Mouse (Mus musculus) hematopoietic stem cell, adult 5-6 weeks (primary cell): Measurements from ENCODE around the gene Ugt1a10. TPM values are rescaled to one million over a fixed set of nuclear protein-coding genes. Genes with fewer than 3 reads are reported as not detected.

Experiments used
- ATAC-seq, 2 experiments: fragments of 125-278 bp in 1 of 2; replicated peaks in 1 of 2; 2 replicates each; pipeline ENCODE4 v1.8.0; 2016 to 2017; ENCODE audit warnings: inconsistent platforms in 2 of 2, mild to moderate bottlenecking in 2 of 2, moderate number of reproducible peaks in 2 of 2, low read depth in 1 of 2, moderate TSS enrichment in 1 of 2; ENCODE audit not compliant: low FRiP score in 2 of 2, poor library complexity in 2 of 2, severe bottlenecking in 2 of 2, insufficient read depth in 1 of 2, low TSS enrichment in 1 of 2
- total RNA-seq: library from RNA; stranded (forward); fragments of 172-1452, 232-1000 nt; gene quantifications from 2 replicates; pipeline ENCODE4 v1.2.3, GENCODE M21; 2017

Ugt1a10 gene
- total RNA-seq, 1 experiment from 2014 or later, result not detected

GRCm38 (mm10) chr1:88264869-88265240 is 209.7 kb downstream of the Ugt1a10 start:
- no peak for ATAC-seq

GRCm38 (mm10) chr1:88266123-88266522 is 210.9 kb downstream of the Ugt1a10 start:
- no peak for ATAC-seq

GRCm38 (mm10) chr1:88267489-88267888 is 212.3 kb downstream of the Ugt1a10 start:
- ATAC-seq, result no peak

DNA sequence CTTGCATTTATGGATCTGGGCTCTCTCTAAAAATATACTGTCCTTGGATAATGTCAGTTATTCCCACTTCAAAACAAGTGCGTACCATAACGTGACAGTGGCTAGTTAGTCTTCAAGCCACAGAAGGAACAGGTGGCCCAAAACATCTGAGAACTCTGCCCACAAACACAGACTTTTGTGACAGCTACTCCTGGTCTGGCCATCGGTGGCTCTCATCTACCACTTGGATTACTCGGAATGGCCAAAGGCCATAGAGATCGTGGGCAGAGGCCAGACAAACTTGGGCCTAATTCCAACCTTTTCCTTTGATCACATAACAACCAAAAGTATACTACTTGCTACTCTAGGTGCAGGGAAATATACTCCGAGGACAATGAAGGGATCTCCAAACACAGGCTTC is 212.9 kb downstream of the Ugt1a10 start:
- no peak for ATAC-seq

Other genes with a start within 250 kb of the Ugt1a10 start
- 38.8 and 43.0 TPM in 2 replicates for gene Dgkd, start 202.1 kb upstream of the Ugt1a10 start, total RNA-seq
- gene Usp40, start 46.8 kb upstream of the Ugt1a10 start, total RNA-seq, result 24.8 and 31.1 TPM in 2 replicates
- not detected in 2 replicates for gene Ugt1a9, start 15.4 kb downstream of the Ugt1a10 start, total RNA-seq
- gene Ugt1a8, start 32.4 kb downstream of the Ugt1a10 start, total RNA-seq, result not detected in 2 replicates
- gene Ugt1a7c, start 39.7 kb downstream of the Ugt1a10 start, total RNA-seq, result 42.9 and 52.3 TPM in 2 replicates
- gene Ugt1a6b, start 47.9 kb downstream of the Ugt1a10 start, total RNA-seq, result 0.63 TPM in 1 of 2 replicates, not detected in the other
- gene Ugt1a6a, start 79.4 kb downstream of the Ugt1a10 start, total RNA-seq, result 1.4 and 5.3 TPM in 2 replicates
- 0.25 and 0.65 TPM in 2 replicates for gene Ugt1a5, start 110.6 kb downstream of the Ugt1a10 start, total RNA-seq
- 0.25 TPM in 1 of 2 replicates, not detected in the other for gene Ugt1a2, start 145.2 kb downstream of the Ugt1a10 start, total RNA-seq
- gene Dnajb3, start 150.4 kb downstream of the Ugt1a10 start, total RNA-seq, result 0.25 TPM in 1 of 2 replicates, not detected in the other
- gene Ugt1a1, start 156.6 kb downstream of the Ugt1a10 start, total RNA-seq, result not detected in 2 replicates
- 0.05 and 0.44 TPM in 2 replicates for gene Mroh2a, start 171.6 kb downstream of the Ugt1a10 start, total RNA-seq
- 206 and 220 TPM in 2 replicates for gene Hjurp, start 222.2 kb downstream of the Ugt1a10 start, total RNA-seq
- not detected in 2 replicates for gene Trpm8, start 222.3 kb downstream of the Ugt1a10 start, total RNA-seq